Mouse (Mus musculus) erythroblast, embryonic 14.5 days (primary cell): ENCODE data around the gene Olig1.

ENCODE experiments used
- GATA1 ChIP-seq: IDR thresholded peaks from 2 replicates; pipeline ENCODE4 v1.6.1; 2012; ENCODE audit warnings: low read length, inconsistent platforms, mixed read lengths
- TAL1 ChIP-seq: IDR thresholded peaks from 3 replicates; pipeline ENCODE4 v1.6.1; 2012; ENCODE audit warnings: low read length, inconsistent platforms, mixed read lengths

DNA sequence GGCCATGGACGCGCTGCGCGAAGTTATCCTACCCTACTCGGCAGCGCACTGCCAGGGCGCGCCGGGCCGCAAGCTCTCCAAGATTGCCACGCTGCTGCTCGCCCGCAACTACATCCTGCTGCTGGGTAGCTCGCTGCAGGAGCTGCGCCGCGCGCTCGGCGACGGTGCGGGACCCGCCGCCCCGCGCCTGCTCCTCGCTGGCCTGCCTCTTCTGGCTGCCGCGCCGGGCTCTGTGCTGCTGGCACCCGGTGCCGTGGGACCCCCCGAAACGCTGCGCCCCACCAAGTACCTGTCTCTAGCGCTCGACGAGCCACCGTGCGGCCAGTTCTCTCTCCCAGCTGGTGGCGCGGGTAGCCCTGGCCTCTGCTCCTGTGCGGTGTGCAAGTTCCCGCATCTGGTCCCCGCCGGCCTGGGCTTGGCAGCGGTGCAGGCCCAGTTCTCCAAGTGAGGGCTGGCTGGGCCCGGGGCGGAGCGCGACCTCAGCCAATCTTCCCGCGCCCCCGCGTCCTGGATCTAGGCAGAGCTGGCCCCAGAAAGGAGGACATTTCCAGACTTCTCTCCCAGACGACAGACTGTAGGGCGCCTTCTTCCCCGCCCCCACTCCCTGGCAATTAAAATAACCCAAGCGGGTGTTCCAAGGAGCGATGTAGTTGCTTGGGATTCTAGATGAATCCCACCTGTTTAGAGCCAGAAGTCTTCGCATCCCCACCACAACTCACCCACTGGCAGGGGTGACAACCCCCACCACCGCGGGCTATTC, 820 bp downstream of the Olig1 start:
- TF ChIP-seq GATA1 (no peak), TAL1 (no peak)
